7 mouse cellular contexts compared by ENCODE assay signal in genomic region chr13:29604241-29604640, GRCm38 (mm10).
DNase-seq lines count a peak whose midpoint lies in the region; ATAC-seq and TF ChIP-seq lines count a peak whose summit lies in the region.

No protein-coding gene starts in this region.

- WGBS in forebrain, embryonic 11.5 days: 26% methylated on average over 6 of the region's 7 CpGs
- WGBS in hindbrain, embryonic 10.5 days: 39% methylated on average over 6 of the region's 7 CpGs
- 39% methylated on average over 6 of the region's 7 CpGs for WGBS in midbrain, embryonic 10.5 days

- no peak overlapping the region for H3K9ac ChIP-seq in forebrain, embryonic 11.5 days (ENCODE audit: low read length)

- no peak for TF ChIP-seq POLR2A in bone marrow macrophage, adult 2 months (IDR thresholded peaks at IDR 0.05; ENCODE audit: borderline replicate concordance, low read depth, low read length)

- no peak overlapping the region for H3K4me3 ChIP-seq in bone marrow macrophage, adult 2 months (ENCODE audit: insufficient read depth, low read length)
- H3K4me3 ChIP-seq in forebrain, embryonic 11.5 days (ENCODE audit: low read depth, low read length): no peak overlapping the region
- no peak overlapping the region for H3K4me3 ChIP-seq in hindbrain, embryonic 10.5 days
- no peak overlapping the region for H3K4me3 ChIP-seq in midbrain, embryonic 10.5 days

- ATAC-seq in forebrain, embryonic 11.5 days (replicated peaks; ENCODE audit: low FRiP score): peak; percentile 83

- no peaks in the 10 kb centered on the region for H3K9me3 ChIP-seq in forebrain, embryonic 11.5 days (ENCODE audit: control insufficient read depth, low read length)
- no peaks in the 10 kb centered on the region for H3K9me3 ChIP-seq in hindbrain, embryonic 10.5 days
- no peaks in the 10 kb centered on the region for H3K9me3 ChIP-seq in midbrain, embryonic 10.5 days (replicated peaks)

- H3K4me1 ChIP-seq in bone marrow macrophage, adult 2 months (ENCODE audit: control insufficient read depth, insufficient read depth, low read length): peaks cover 3% of the 10 kb centered on the region
- H3K4me1 ChIP-seq in forebrain, embryonic 11.5 days (replicated peaks; ENCODE audit: control insufficient read depth, insufficient read depth, low read length): peaks cover 3% of the 10 kb centered on the region; the same call in 1 of the 2 replicates
- peaks cover 7% of the 10 kb centered on the region for H3K4me1 ChIP-seq in hindbrain, embryonic 10.5 days (replicated peaks)
- peaks cover 20% of the 10 kb centered on the region for H3K4me1 ChIP-seq in midbrain, embryonic 10.5 days

- no peak overlapping the region for H3K27ac ChIP-seq in bone marrow macrophage, adult 2 months (ENCODE audit: insufficient read depth, low read depth, low read length)
- no peak overlapping the region for H3K27ac ChIP-seq in forebrain, embryonic 11.5 days (ENCODE audit: low read depth, low read length)
- H3K27ac ChIP-seq in hindbrain, embryonic 10.5 days: peak overlapping the region; percentile 53; the same call in 1 of the 2 replicates
- 0 out of 2 replicates have a peak overlapping the region, but pooled peaks have one; percentile 68 for H3K27ac ChIP-seq in midbrain, embryonic 10.5 days (replicated peaks)

- DNase-seq in Muller cell, postnatal 12 days (ENCODE audit: inconsistent ontology term): peak; percentile 71
- peak; percentile 81 for DNase-seq in forebrain, embryonic 11.5 days (ENCODE audit: low spot score)
- DNase-seq in hindbrain, embryonic 10.5 days (ENCODE audit: low spot score): peak; percentile 70
- DNase-seq in layer of hippocampus, postnatal 14 days (ENCODE audit: low spot score in 2 of 2): peak; percentile 40 to 74
- peak; percentile 65 for DNase-seq in midbrain, embryonic 10.5 days (ENCODE audit: low spot score)
- peak; percentile 9 to 30 for DNase-seq in spleen, postnatal 36 days (ENCODE audit: low spot score in 2 of 2)

- no peak overlapping the region for H3K4me2 ChIP-seq in forebrain, embryonic 11.5 days (ENCODE audit: low read depth, low read length, severe bottlenecking)

- TF ChIP-seq CTCF in bone marrow macrophage, adult 2 months (IDR thresholded peaks at IDR 0.05; ENCODE audit: low read depth, low read length): peak; percentile 34; the same call in 1 of the 2 replicates

- no peaks in the 10 kb centered on the region for H3K36me3 ChIP-seq in forebrain, embryonic 11.5 days (ENCODE audit: control insufficient read depth, insufficient read depth, low read length)
- no peaks in the 10 kb centered on the region for H3K36me3 ChIP-seq in hindbrain, embryonic 10.5 days
- H3K36me3 ChIP-seq in midbrain, embryonic 10.5 days: no peaks in the 10 kb centered on the region

- H3K27me3 ChIP-seq in forebrain, embryonic 11.5 days (ENCODE audit: control insufficient read depth, insufficient read depth, low read length): no peaks in the 10 kb centered on the region
- no peaks in the 10 kb centered on the region for H3K27me3 ChIP-seq in hindbrain, embryonic 10.5 days (ENCODE audit: insufficient read depth, poor library complexity, severe bottlenecking)
- H3K27me3 ChIP-seq in midbrain, embryonic 10.5 days (ENCODE audit: low read depth, poor library complexity, severe bottlenecking): no peaks in the 10 kb centered on the region

Comparison
In these comparisons a context has a peak if more than half of its experiments do, and no peak if none do; other contexts are left out.
1. DNase-seq: peak in every context shown above with its lines; median percentile 81 in forebrain, embryonic 11.5 days; 71 in Muller cell, postnatal 12 days; 70 in hindbrain, embryonic 10.5 days; 65 in midbrain, embryonic 10.5 days; 57 in layer of hippocampus, postnatal 14 days; 20 in spleen, postnatal 36 days.
2. H3K27ac ChIP-seq: peak in hindbrain, embryonic 10.5 days (single experiment) and midbrain, embryonic 10.5 days (single experiment); none in bone marrow macrophage, adult 2 months (single experiment) and forebrain, embryonic 11.5 days (single experiment).